ENCODE assay signal across 7 mouse cellular contexts in genomic region chr14:32201354-32201753, GRCm38 (mm10). TPM values are rescaled to one million over a fixed set of nuclear protein-coding genes. Genes with fewer than 3 reads are reported as not detected.
ATAC-seq and TF ChIP-seq lines count a peak whose summit lies in the region.

No protein-coding gene starts in this region.

- no peaks in the 10 kb centered on the region for H3K27me3 ChIP-seq in megakaryocyte, embryonic 14.5 days (replicated peaks)
- no peaks in the 10 kb centered on the region for H3K27me3 ChIP-seq in forebrain, embryonic 15.5 days
- no peaks in the 10 kb centered on the region for H3K27me3 ChIP-seq in liver, embryonic 16.5 days (ENCODE audit: control insufficient read depth, insufficient read depth, low read depth, low read length)
- no peaks in the 10 kb centered on the region for H3K27me3 ChIP-seq in stomach, embryonic 15.5 days (replicated peaks)

- H3K4me2 ChIP-seq in forebrain, embryonic 15.5 days (replicated peaks), result peak overlapping the region; percentile 64
- H3K4me2 ChIP-seq in liver, embryonic 16.5 days (ENCODE audit: low read depth, low read length), result peak overlapping the region; percentile 78
- H3K4me2 ChIP-seq in stomach, embryonic 15.5 days, result peak overlapping the region; percentile 64

- 0 out of 2 replicates have a peak, but pooled peaks cover 4% of the 10 kb centered on the region for H3K9me3 ChIP-seq in megakaryocyte, embryonic 14.5 days
- H3K9me3 ChIP-seq in forebrain, embryonic 15.5 days, result no peaks in the 10 kb centered on the region
- no peaks in the 10 kb centered on the region; the same call in 1 of the 2 replicates for H3K9me3 ChIP-seq in liver, embryonic 16.5 days (replicated peaks; ENCODE audit: control insufficient read depth, low read length)
- no peaks in the 10 kb centered on the region for H3K9me3 ChIP-seq in stomach, embryonic 15.5 days

- under 1% methylated on average over 26 of the region's 26 CpGs for WGBS in forebrain, embryonic 15.5 days
- under 1% methylated on average over 24 of the region's 26 CpGs for WGBS in liver, embryonic 16.5 days (ENCODE audit: insufficient replicate concordance)
- WGBS in stomach, embryonic 15.5 days, result under 1% methylated on average over 26 of the region's 26 CpGs

- peak overlapping the region; percentile 99 for H3K9ac ChIP-seq in forebrain, embryonic 15.5 days (replicated peaks)
- peak overlapping the region; percentile 100 for H3K9ac ChIP-seq in liver, embryonic 16.5 days (ENCODE audit: low read depth, low read length)
- peak overlapping the region; percentile 98 for H3K9ac ChIP-seq in stomach, embryonic 15.5 days

- H3K27ac ChIP-seq in bone marrow macrophage, adult 2 months (ENCODE audit: insufficient read depth, low read depth, low read length), result peak overlapping the region; percentile 44
- peak overlapping the region; percentile 79; the same call in 1 of the 2 replicates for H3K27ac ChIP-seq in forebrain, embryonic 15.5 days (replicated peaks)
- H3K27ac ChIP-seq in liver, embryonic 16.5 days (ENCODE audit: low read length), result peak overlapping the region; percentile 79
- peak overlapping the region; percentile 79 for H3K27ac ChIP-seq in stomach, embryonic 15.5 days

- no peak for TF ChIP-seq CTCF in bone marrow macrophage, adult 2 months (IDR thresholded peaks at IDR 0.05; ENCODE audit: low read depth, low read length)

- H3K4me1 ChIP-seq in megakaryocyte, embryonic 14.5 days, result peaks cover 47% of the 10 kb centered on the region
- H3K4me1 ChIP-seq in bone marrow macrophage, adult 2 months (ENCODE audit: control insufficient read depth, insufficient read depth, low read length), result 0 out of 2 replicates have a peak, but pooled peaks cover 5% of the 10 kb centered on the region
- peaks cover 31% of the 10 kb centered on the region for H3K4me1 ChIP-seq in forebrain, embryonic 15.5 days
- H3K4me1 ChIP-seq in liver, embryonic 16.5 days (ENCODE audit: control insufficient read depth, low read depth, low read length), result peaks cover 20% of the 10 kb centered on the region
- peaks cover 21% of the 10 kb centered on the region for H3K4me1 ChIP-seq in stomach, embryonic 15.5 days

- H3K4me3 ChIP-seq in megakaryocyte, embryonic 14.5 days (replicated peaks), result peak overlapping the region; percentile 93
- peak overlapping the region; percentile 70 for H3K4me3 ChIP-seq in bone marrow macrophage, adult 2 months (ENCODE audit: insufficient read depth, low read length)
- peak overlapping the region; percentile 99 for H3K4me3 ChIP-seq in forebrain, embryonic 15.5 days
- peak overlapping the region; percentile 100 for H3K4me3 ChIP-seq in liver, embryonic 16.5 days (ENCODE audit: low read depth, low read length)
- H3K4me3 ChIP-seq in stomach, embryonic 15.5 days (replicated peaks), result peak overlapping the region; percentile 98

- no peak; the same call in 1 of the 2 replicates for ATAC-seq in megakaryocyte, adult 5-6 weeks (ENCODE audit: poor library complexity, severe bottlenecking)
- ATAC-seq in forebrain, embryonic 15.5 days (replicated peaks), result peak; percentile 36; the same call in 1 of the 2 replicates
- peak; percentile 42 for ATAC-seq in liver, embryonic 16.5 days (ENCODE audit: low read depth)
- ATAC-seq in stomach, embryonic 15.5 days (ENCODE audit: insufficient read depth, low FRiP score, low read depth), result no peak
- ATAC-seq in frontal cortex, adult (ENCODE audit: low TSS enrichment), result no peak

- peaks cover 37% of the 10 kb centered on the region for H3K36me3 ChIP-seq in megakaryocyte, embryonic 14.5 days (replicated peaks; ENCODE audit: low read length)
- peaks cover 28% of the 10 kb centered on the region for H3K36me3 ChIP-seq in forebrain, embryonic 15.5 days
- H3K36me3 ChIP-seq in liver, embryonic 16.5 days (ENCODE audit: control insufficient read depth, insufficient read depth), result peaks cover 20% of the 10 kb centered on the region
- peaks cover 12% of the 10 kb centered on the region for H3K36me3 ChIP-seq in stomach, embryonic 15.5 days

- no peak for TF ChIP-seq POLR2A in bone marrow macrophage, adult 2 months (IDR thresholded peaks at IDR 0.05; ENCODE audit: borderline replicate concordance, low read depth, low read length)

RNA-seq across cellular contexts. Expression of gene Timm23, which starts 0.3 kb away (rescaled TPM):
- polyA plus RNA-seq in megakaryocyte, embryonic 14.5 days (2012; ENCODE audit: insufficient read depth, low replicate concordance), result 55.0 and 266 TPM in 2 replicates
- total RNA-seq in megakaryocyte, adult 5-6 weeks (2015), result 122 and 132 TPM in 2 replicates
- 88.3 and 104 TPM in 2 replicates for total RNA-seq in megakaryocyte, adult 5-6 weeks (2017)
- polyA plus RNA-seq in bone marrow macrophage, adult 2 months (2012; ENCODE audit: insufficient read depth, insufficient read length, missing spikeins), result 35.2 and 40.5 TPM in 2 replicates
- 221 and 228 TPM in 2 replicates for polyA plus RNA-seq in forebrain, embryonic 15.5 days (2015; fragmentation: Nextera tagmentation; extraction: Ambion mirVana)
- 147 and 154 TPM in 2 replicates for polyA plus RNA-seq in liver, embryonic 16.5 days (2015; fragmentation: Nextera tagmentation; extraction: Ambion mirVana)
- 203 and 260 TPM in 2 replicates for polyA plus RNA-seq in stomach, embryonic 15.5 days (2015; fragmentation: Nextera tagmentation; extraction: Ambion mirVana)

RNA-seq across cellular contexts. Expression of gene Parg, which starts 0.4 kb away (rescaled TPM):
- polyA plus RNA-seq in megakaryocyte, embryonic 14.5 days (2012; ENCODE audit: insufficient read depth, low replicate concordance), result 1.1 and 4.6 TPM in 2 replicates
- total RNA-seq in megakaryocyte, adult 5-6 weeks (2015), result 34.7 and 37.1 TPM in 2 replicates
- total RNA-seq in megakaryocyte, adult 5-6 weeks (2017), result 80.2 and 97.7 TPM in 2 replicates
- polyA plus RNA-seq in bone marrow macrophage, adult 2 months (2012; ENCODE audit: insufficient read depth, insufficient read length, missing spikeins), result 23.3 TPM in 2 replicates
- polyA plus RNA-seq in forebrain, embryonic 15.5 days (2015; fragmentation: Nextera tagmentation; extraction: Ambion mirVana), result 39.8 and 41.7 TPM in 2 replicates
- 11.6 and 11.8 TPM in 2 replicates for polyA plus RNA-seq in liver, embryonic 16.5 days (2015; fragmentation: Nextera tagmentation; extraction: Ambion mirVana)
- 34.2 and 41.6 TPM in 2 replicates for polyA plus RNA-seq in stomach, embryonic 15.5 days (2015; fragmentation: Nextera tagmentation; extraction: Ambion mirVana)

RNA-seq across cellular contexts. Expression of gene Ncoa4, which starts 41.7 kb away (rescaled TPM):
- 2.9 and 6.8 TPM in 2 replicates for polyA plus RNA-seq in megakaryocyte, embryonic 14.5 days (2012; ENCODE audit: insufficient read depth, low replicate concordance)
- 107 and 111 TPM in 2 replicates for total RNA-seq in megakaryocyte, adult 5-6 weeks (2015)
- 93.2 and 110 TPM in 2 replicates for total RNA-seq in megakaryocyte, adult 5-6 weeks (2017)
- polyA plus RNA-seq in bone marrow macrophage, adult 2 months (2012; ENCODE audit: insufficient read depth, insufficient read length, missing spikeins), result 173 and 209 TPM in 2 replicates
- polyA plus RNA-seq in forebrain, embryonic 15.5 days (2015; fragmentation: Nextera tagmentation; extraction: Ambion mirVana), result 103 and 112 TPM in 2 replicates
- polyA plus RNA-seq in liver, embryonic 16.5 days (2015; fragmentation: Nextera tagmentation; extraction: Ambion mirVana), result 355 and 363 TPM in 2 replicates
- 122 and 136 TPM in 2 replicates for polyA plus RNA-seq in stomach, embryonic 15.5 days (2015; fragmentation: Nextera tagmentation; extraction: Ambion mirVana)

RNA-seq across cellular contexts. Expression of gene Msmb, which starts 59.5 kb away (rescaled TPM):
- not detected in 2 replicates for polyA plus RNA-seq in megakaryocyte, embryonic 14.5 days (2012; ENCODE audit: insufficient read depth, low replicate concordance)
- total RNA-seq in megakaryocyte, adult 5-6 weeks (2015), result not detected in 2 replicates
- total RNA-seq in megakaryocyte, adult 5-6 weeks (2017), result not detected in 2 replicates
- not detected in 2 replicates for polyA plus RNA-seq in bone marrow macrophage, adult 2 months (2012; ENCODE audit: insufficient read depth, insufficient read length, missing spikeins)
- not detected in 2 replicates for polyA plus RNA-seq in forebrain, embryonic 15.5 days (2015; fragmentation: Nextera tagmentation; extraction: Ambion mirVana)
- 0.49 TPM in 1 of 2 replicates, not detected in the other for polyA plus RNA-seq in liver, embryonic 16.5 days (2015; fragmentation: Nextera tagmentation; extraction: Ambion mirVana)
- polyA plus RNA-seq in stomach, embryonic 15.5 days (2015; fragmentation: Nextera tagmentation; extraction: Ambion mirVana), result not detected in 2 replicates

Comparison
In these comparisons a context has a peak if more than half of its experiments do, and no peak if none do; other contexts are left out.
1. ATAC-seq: peak in forebrain, embryonic 15.5 days (single experiment) and liver, embryonic 16.5 days (single experiment); none in megakaryocyte, adult 5-6 weeks (single experiment), stomach, embryonic 15.5 days (single experiment) and frontal cortex, adult (single experiment).
2. RNA of gene Ncoa4, which starts 41.7 kb away (polyA plus RNA-seq): 355 to 363 TPM in liver, embryonic 16.5 days, 173 to 209 TPM in bone marrow macrophage, adult 2 months, 122 to 136 TPM in stomach, embryonic 15.5 days and 103 to 112 TPM in forebrain, embryonic 15.5 days; 2.9 to 6.8 TPM in megakaryocyte, embryonic 14.5 days; every median in the first group is over 10 times any median in the second.
3. Peak in every context shown above with its lines, with median percentiles within 50 percentile points of each other: H3K4me3 ChIP-seq, H3K27ac ChIP-seq, H3K4me2 ChIP-seq and H3K9ac ChIP-seq.